Mouse (Mus musculus): ENCODE results near the gene Smg1. TPM values are rescaled to one million over a fixed set of nuclear protein-coding genes. Genes with fewer than 3 reads are reported as not detected.

Gene Smg1
- total and polyA plus RNA-seq, 3 experiments: 16.1 to 35.0 (median 29.2) TPM

DNA sequence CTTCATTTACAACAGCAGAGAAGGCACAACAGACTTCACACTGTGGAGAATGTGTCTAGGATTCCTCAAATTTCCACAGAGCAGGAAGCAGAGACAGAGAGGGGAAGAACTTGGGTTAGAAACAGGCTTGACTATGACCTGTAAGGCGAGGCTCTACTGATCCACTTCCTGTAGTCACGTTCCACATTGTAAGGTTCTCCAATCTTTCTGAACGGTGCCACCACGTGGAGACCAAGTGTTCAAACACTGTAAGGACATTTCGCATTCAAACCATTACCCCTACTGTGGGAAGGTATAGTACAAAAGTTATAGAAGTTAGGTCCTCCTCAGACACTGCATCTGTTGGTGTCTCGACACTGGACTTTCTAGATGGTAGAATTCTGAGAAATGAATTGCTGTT lies 31.8 kb upstream of the Smg1 start (continued):
- TF ChIP-seq RCOR1 (conservative IDR thresholded peaks at IDR 0.05; ENCODE audit: low read depth, low read length): no peak
- TF ChIP-seq UBTF (IDR thresholded peaks at IDR 0.05; ENCODE audit: low read depth, low read length): no peak
- TF ChIP-seq SMC3 (IDR thresholded peaks at IDR 0.05; ENCODE audit: low read depth, low read length): peak; percentile 58
- TF ChIP-seq ZC3H11A (IDR thresholded peaks at IDR 0.05; ENCODE audit: low read depth, low read length): no peak
- TF ChIP-seq CTCF (conservative IDR thresholded peaks at IDR 0.05 in 1 of 2, IDR thresholded peaks at IDR 0.05 in 1 of 2; ENCODE audit: low read depth in 2 of 2, low read length in 2 of 2): peak in 1 of 2 experiments; percentile 57; a peak in 2 of 4 replicates
- no peak for TF ChIP-seq USF1 (IDR thresholded peaks at IDR 0.05; ENCODE audit: low read depth, low read length)
- TF ChIP-seq TBP (conservative IDR thresholded peaks at IDR 0.05; ENCODE audit: low read depth, low read length): 0 out of 2 replicates have a peak, but pooled peaks have one; percentile 30
- no peak for TF ChIP-seq JUND (conservative IDR thresholded peaks at IDR 0.05; ENCODE audit: low read depth, low read length)
- no peak for TF ChIP-seq HCFC1 (IDR thresholded peaks at IDR 0.05; ENCODE audit: low read depth, low read length)
- TF ChIP-seq CHD2 (IDR thresholded peaks at IDR 0.05; ENCODE audit: low read length): no peak
- no peak for TF ChIP-seq POLR2A (IDR thresholded peaks at IDR 0.05; ENCODE audit: low read depth, low read length)

- Histone ChIP-seq H3K4me1 (ENCODE audit: control insufficient read depth in 1 of 2, insufficient read depth in 2 of 2) (peaks cover 21 to 54% of the 10 kb centered on the region in 2 experiments), H3K4me2 (ENCODE audit: insufficient read depth, low read depth, poor library complexity, severe bottlenecking) (peak overlapping the region; percentile 12; the same call in 1 of the 2 replicates), H3K27ac (ENCODE audit: insufficient read depth, low read depth) (no peak overlapping the region; the same call in 1 of the 2 replicates), H3K9ac (ENCODE audit: insufficient read depth, low read depth) (no peak overlapping the region; the same call in 1 of the 2 replicates), H3K79me2 (replicated peaks; ENCODE audit: control insufficient read depth, extremely low read depth, insufficient read depth, poor library complexity, severe bottlenecking) (no peaks in the 10 kb centered on the region), H3K4me3 (replicated peaks in 1 of 3; ENCODE audit: low read depth in 2 of 3, low read length in 2 of 3, poor library complexity in 1 of 3) (peak overlapping the region in 1 of 3 experiments; percentile 4), H3K27me3 (replicated peaks) (no peaks in the 10 kb centered on the region), H3K9me3 (replicated peaks; ENCODE audit: low read length) (peaks cover 3% of the 10 kb centered on the region), H3K36me3 (replicated peaks in 1 of 2; ENCODE audit: control insufficient read depth in 1 of 2, insufficient read depth in 1 of 2, low read length in 1 of 2) (no peaks in the 10 kb centered on the region)
- dilution Hi-C loops (cut with MboI; ENCODE audit: extremely low pct_ligation_motif_present, extremely low pct_unique_long_range_greater_than_20kb, low sequenced_read_pairs): no loop called here
- no peak for DNase-seq (ENCODE audit: extremely low read depth)
- in situ Hi-C loops (cut with MboI; ENCODE audit: low pct_ligation_motif_present, low pct_unique_long_range_greater_than_20kb, low sequenced_read_pairs): no loop called here
- TF ChIP-seq SIN3A (IDR thresholded peaks at IDR 0.05; ENCODE audit: low read length) (no peak), TCF12 (IDR thresholded peaks at IDR 0.05; ENCODE audit: low read depth, low read length) (no peak), PAX5 (IDR thresholded peaks at IDR 0.05; ENCODE audit: low read length) (no peak), POLR2AphosphoS2 (IDR thresholded peaks at IDR 0.05; ENCODE audit: low read depth, low read length) (no peak), JUN (IDR thresholded peaks at IDR 0.05; ENCODE audit: insufficient read depth, low read depth, low read length) (no peak), USF2 (conservative IDR thresholded peaks at IDR 0.05; ENCODE audit: low read depth, low read length) (no peak), RAD21 (IDR thresholded peaks at IDR 0.05; ENCODE audit: low read depth, low read length) (no peak)
These were observed 31.4 kb upstream of the Smg1 start for GRCm38 (mm10) chr7:118274851-118275250.

- in situ Hi-C loops (cut with MboI; ENCODE audit: low pct_ligation_motif_present, low pct_unique_long_range_greater_than_20kb, low sequenced_read_pairs) (no loop called here), dilution Hi-C loops (cut with MboI; ENCODE audit: extremely low pct_ligation_motif_present, extremely low pct_unique_long_range_greater_than_20kb, low sequenced_read_pairs) (no loop called here)
- Histone ChIP-seq H3K79me2 (replicated peaks; ENCODE audit: control insufficient read depth, extremely low read depth, insufficient read depth, poor library complexity, severe bottlenecking) (no peaks in the 10 kb centered on the region), H3K9me3 (replicated peaks; ENCODE audit: low read length) (peaks cover 3% of the 10 kb centered on the region), H3K4me2 (ENCODE audit: insufficient read depth, low read depth, poor library complexity, severe bottlenecking) (peak overlapping the region; percentile 12; the same call in 1 of the 2 replicates), H3K4me3 (replicated peaks in 1 of 3; ENCODE audit: low read depth in 2 of 3, low read length in 2 of 3, poor library complexity in 1 of 3) (no peak overlapping the region), H3K27me3 (replicated peaks) (no peaks in the 10 kb centered on the region), H3K36me3 (replicated peaks in 1 of 2; ENCODE audit: control insufficient read depth in 1 of 2, insufficient read depth in 1 of 2, low read length in 1 of 2) (no peaks in the 10 kb centered on the region), H3K9ac (ENCODE audit: insufficient read depth, low read depth) (no peak overlapping the region), H3K4me1 (ENCODE audit: control insufficient read depth in 1 of 2, insufficient read depth in 2 of 2) (peaks cover 21 to 51% of the 10 kb centered on the region in 2 experiments), H3K27ac (ENCODE audit: insufficient read depth, low read depth) (no peak overlapping the region)
- peak; percentile 63; the same call in 1 of the 2 replicates for TF ChIP-seq MAX (IDR thresholded peaks at IDR 0.05; ENCODE audit: low read length)
- TF ChIP-seq MYC (IDR thresholded peaks at IDR 0.05; ENCODE audit: low read depth, low read length): peak; percentile 60
- no peak for TF ChIP-seq GABPA (IDR thresholded peaks at IDR 0.05; ENCODE audit: insufficient replicate concordance, low read depth, low read length)
- no peak for TF ChIP-seq SMC3 (IDR thresholded peaks at IDR 0.05; ENCODE audit: low read depth, low read length)
- no peak for DNase-seq (ENCODE audit: extremely low read depth)
These were observed 30.7 kb upstream of the Smg1 start for GRCm38 (mm10) chr7:118274169-118274568.
